Mouse (Mus musculus): ENCODE results near the gene Hmbs.
A peak's percentile ranks its signal among the peaks of the same experiment; 100 is the strongest.
"Not testable (repeated sequence)": the region's sequence is repeated elsewhere in the genome, so short reads cannot be mapped to it uniquely, and the experiment has no call there.

Hmbs gene

DNA sequence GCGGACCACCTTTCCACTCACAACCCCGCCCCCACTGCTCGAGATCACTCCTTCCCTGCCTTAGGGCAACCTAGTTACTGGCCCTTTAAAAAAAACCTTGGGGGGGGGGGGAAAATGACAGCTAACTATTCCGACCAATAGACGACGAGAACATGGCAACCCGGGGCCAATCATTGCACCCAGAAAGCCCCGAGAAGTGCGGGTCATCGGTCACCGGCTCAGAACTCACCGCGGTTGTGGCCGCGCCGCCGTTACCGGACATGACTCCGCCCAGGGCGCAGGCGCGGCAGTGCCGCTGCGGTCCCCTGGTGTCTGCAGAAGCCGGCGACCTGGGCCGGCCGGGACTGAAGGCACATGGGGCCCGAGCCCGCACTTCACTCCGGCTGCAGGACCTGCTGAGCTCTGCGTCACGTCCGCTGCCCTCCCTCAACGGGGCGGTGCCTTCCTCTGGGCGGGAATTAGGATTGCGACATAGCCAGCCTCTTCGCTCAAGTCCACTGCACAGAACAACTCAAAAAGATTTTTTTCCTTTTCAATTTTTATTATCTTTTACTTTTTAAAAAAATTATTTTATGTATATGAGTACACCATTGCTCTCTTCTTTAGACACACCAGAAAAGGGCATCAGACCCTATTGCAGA lies at the start of gene Hmbs:
Gene Hmbs (minus strand): TSS at position 448 of the 641 bp plus-strand sequence.
- peak; percentile 95 for DNase-seq (ENCODE audit: low spot score)

DNA sequence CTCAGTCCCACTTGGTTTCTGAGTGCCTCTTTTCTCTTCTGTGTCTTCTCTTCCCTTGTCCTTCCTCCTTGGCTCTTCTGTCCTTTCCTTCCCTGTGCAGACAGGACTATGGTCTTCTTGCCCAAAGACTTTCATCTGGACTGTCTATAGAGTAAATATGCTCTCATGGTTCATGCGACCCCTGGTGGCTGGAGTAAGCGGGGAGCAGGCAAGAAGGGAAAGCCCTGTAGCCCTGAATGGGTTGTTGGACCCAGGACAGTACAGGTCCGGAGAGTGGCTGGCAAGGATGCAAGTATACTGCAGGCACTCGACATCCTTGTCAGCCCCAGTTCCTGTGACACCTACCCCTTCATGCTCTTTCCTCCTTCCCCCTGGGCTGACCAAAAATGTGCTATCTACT lies 47.4 kb upstream of the Hmbs start:
- DNase-seq (ENCODE audit: low spot score) = peak; percentile 77

DNA sequence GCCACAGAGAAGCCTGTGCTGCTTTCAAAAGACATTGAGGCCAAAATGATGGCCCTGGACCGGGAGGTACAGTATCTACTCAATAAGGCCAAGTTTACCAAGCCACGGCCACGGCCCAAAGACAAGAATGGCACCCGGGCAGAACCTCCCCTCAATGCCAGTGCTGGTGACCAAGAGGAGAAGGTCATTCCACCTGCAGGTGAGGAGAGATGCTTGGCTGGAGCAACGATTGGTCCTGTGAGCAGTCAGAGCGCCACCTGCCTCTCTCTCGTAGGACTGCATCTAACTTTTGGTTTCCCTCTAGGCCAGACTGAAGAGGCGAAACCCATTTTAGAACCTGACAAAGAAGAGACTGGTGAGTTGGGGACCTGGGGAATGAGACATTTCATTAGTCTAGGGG lies 45.2 kb upstream of the Hmbs start:
- DNase-seq (ENCODE audit: low spot score) = peak; percentile 50

DNA sequence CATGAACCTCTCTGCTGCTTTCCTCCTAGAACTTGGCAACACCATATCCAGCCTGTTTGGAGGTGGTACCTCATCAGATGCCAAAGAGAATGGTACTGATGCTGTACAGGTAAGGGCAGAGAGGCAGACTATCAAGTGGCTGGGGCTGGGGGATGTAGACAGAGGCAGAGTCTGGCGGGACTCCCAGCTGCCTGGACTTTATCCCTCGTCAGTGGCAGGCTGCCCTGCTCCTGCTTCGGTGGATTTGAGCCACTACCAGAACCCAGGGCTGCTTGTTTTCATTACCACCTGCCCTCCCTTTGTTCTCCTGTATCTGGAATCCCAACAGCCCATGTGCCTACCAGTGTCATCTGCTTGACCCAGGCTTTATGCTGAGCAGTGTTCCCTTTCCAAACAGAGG lies 43.2 kb upstream of the Hmbs start:
- DNase-seq (ENCODE audit: low spot score) = no peak

DNA sequence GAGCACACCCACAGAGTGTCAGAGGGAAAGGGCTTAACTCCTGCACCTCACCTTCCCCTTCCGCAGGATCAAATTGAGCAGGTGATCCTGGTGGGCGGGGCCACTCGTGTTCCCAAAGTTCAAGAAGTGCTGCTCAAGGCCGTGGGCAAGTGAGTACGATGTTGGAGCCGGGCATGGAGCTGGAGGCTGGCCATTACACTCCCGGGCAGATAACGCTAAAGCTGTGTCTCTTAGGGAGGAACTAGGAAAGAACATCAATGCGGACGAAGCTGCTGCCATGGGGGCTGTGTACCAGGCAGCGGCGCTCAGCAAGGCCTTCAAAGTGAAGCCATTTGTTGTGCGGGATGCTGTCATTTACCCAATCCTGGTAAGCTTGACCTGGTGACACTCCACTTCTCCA lies 40.6 kb upstream of the Hmbs start:
- DNase-seq (ENCODE audit: low spot score) = no peak

DNA sequence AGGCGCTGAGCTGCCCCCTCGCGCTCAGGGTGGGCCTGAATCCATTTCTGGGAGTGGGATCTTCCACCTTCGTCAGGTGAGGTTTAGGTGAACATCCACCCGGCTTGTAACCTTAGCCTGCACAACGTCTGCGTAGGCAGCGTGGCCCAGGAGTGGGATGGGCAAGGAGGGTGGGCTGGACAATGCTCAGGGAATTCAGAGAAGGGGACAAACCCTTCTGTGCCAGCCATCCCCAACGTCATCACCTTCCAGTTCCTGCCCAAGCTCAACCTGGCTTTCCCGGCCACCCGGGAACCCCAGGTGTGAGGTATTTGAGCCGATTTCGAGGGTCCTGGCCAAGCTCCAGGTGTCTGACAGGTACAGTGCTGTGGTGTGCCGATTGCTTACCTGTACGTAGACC lies 35.8 kb upstream of the Hmbs start:
- DNase-seq (ENCODE audit: low spot score) = no peak

DNA sequence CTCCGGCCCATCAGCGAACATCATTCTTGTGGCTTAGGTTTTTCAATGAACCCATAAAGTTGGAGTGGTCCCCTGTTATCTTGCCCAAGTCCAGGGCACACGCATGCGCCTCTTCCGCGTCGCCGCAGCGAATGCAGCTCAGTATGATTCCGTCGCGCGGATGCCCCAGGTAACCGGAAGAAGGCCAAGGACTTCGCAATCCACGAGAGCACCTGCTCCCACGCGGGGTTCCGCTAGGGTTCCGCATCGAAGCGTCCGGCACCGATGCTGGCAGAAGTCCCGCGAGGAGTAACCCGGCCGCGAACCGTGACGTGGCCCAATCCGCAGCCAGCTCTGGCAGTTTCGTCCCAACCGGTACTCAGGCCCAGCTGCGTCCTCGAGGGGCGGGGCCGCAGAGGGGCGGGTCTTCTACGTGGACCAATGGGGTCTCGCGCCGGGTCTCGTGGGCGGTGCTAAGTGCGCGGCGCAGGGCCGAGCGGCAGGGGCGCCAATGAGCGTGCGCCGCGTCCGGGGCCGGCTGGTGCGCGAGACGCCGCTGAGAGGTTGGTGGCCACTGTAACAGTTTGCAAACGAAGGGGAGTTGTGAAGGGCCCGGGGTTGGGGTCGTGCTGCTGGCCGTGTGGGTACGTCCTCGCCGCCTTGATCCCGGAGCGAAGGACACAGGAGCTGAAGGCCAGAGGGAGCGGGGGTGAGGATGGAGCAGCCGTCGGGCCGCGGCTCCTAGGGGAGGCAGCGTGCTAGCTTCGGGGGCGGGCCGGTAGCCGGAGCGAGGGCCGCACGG lies 35.2 kb upstream of the Hmbs start, which contains the start of gene Hyou1:
Gene Hyou1 (plus strand): TSS at position 437 of the 781 bp plus-strand sequence.
- peak; percentile 96 for DNase-seq (ENCODE audit: low spot score)

DNA sequence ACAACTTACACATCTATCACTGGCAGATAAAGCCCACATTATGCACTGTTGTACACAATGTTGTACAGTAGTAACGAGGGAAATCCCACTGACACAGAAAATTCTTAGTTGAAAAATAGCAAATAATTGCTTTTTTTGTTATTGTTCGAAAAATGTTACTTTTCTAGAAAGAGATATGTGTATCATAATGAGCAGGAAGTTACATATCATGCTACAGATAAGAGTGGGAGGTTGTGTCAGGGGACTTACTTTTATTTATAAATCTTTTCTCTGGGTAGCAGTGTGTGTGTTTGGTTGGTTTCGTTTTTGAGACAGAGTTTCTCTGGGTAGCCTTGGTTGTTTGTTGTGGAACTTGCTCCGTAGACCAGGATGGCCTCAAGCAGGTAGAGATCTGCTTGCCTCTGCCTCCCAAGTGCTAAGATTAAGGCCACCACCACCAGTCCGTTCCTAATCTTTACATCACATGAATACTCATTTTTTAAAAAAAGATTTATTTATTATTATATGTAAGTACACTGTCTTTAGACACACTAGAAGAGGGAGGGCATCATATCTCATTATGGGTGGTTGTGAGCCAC lies 34.2 kb upstream of the Hmbs start:
- no peak for DNase-seq (ENCODE audit: low spot score)

DNA sequence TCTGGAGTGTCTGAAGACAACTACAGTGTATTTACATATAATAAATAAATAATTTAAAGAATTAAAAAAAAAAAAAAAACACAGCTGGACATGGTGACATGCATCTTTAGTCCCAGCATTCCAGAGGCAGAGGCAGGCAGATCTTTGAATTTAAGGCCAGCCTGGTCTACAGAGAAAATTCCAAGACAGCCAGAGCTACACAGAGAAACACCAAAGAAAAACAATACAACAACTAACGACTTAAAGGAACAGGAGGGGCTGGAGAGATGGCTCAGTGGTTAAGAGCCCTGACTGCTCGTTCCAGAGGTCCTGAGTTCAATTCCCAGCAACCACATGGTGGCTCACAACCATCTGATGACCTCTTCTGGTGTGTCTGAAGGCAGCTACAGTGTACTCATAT lies 33.3 kb upstream of the Hmbs start:
- DNase-seq (ENCODE audit: low spot score) = not testable (repeated sequence)

DNA sequence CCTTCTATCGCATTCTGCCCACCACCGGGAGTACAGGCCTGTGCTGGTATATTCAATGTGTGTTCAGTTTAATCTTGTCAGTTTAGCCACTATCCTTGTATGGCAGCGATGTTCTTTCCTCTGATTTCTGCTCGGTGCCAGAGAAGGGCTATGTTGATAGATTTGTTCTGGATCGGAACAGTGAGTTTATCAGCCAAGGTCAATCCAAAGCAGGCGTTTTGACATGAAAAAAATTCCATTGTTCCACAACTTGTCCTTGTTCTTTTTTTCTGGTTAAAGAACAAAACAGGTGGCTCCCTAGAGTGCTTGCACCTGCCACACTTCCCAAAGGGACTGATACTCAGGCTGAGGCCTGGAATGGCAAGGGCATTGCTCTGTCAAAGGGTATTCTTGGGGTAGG lies 32.1 kb upstream of the Hmbs start:
- DNase-seq (ENCODE audit: low spot score) = no peak

DNA sequence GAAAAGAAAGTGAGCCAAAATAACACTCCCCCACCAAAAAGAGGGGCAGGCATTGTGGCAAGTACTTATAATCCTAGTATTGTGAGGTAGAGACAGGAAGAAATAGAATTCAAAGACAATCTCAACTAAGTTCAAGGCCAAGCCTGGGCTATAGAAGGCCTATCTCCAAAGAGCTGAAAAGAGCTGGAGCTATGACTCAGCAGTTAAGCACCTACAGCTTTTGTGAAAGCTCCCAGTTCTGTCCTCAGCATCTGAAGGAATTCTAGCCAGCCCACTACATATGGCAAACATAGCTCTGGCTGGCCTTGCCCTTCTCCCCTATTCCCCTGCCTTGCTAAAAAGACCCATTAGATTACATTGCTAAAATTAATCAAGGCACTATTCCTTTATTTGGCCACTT lies 29.4 kb upstream of the Hmbs start:
- DNase-seq (ENCODE audit: low spot score) = no peak

DNA sequence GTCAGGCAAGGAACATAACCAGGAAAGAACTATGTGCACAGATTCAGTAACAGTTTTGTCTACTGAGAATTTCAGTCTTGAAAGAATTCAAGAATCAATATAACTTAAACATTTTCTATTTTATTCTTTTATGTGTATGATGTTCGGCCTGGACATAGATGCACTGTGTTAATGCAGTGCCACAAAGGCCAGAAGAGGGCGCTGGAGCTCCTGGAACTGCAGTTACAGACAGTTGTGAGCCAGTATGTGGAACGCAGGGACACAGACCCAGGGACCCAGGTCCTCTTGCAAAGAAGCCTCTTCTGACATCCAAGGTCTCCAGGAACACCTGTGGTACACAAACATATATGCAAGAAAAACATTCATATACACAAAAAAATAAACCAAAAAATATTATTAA lies 20.5 kb upstream of the Hmbs start:
- no peak for DNase-seq (ENCODE audit: low spot score)

DNA sequence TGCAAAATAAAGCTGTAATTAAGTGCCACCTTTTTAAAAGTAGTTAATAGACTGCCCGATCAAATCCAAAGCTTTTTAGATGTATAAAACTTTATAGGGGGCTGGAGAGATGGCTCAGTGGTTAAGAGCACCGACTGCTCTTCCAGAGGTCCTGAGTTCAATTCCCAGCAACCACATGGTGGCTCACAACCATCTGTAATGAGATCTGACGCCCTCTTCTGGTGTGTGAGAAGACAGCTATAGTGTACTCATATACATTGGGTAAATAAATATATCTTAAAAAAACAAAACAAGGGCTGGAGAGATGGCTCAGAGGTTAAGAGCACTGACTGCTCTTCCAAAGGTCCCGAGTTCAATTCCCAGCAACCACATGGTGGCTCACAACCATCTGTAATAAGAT lies 17.9 kb upstream of the Hmbs start:
- not testable (repeated sequence) for DNase-seq (ENCODE audit: low spot score)

DNA sequence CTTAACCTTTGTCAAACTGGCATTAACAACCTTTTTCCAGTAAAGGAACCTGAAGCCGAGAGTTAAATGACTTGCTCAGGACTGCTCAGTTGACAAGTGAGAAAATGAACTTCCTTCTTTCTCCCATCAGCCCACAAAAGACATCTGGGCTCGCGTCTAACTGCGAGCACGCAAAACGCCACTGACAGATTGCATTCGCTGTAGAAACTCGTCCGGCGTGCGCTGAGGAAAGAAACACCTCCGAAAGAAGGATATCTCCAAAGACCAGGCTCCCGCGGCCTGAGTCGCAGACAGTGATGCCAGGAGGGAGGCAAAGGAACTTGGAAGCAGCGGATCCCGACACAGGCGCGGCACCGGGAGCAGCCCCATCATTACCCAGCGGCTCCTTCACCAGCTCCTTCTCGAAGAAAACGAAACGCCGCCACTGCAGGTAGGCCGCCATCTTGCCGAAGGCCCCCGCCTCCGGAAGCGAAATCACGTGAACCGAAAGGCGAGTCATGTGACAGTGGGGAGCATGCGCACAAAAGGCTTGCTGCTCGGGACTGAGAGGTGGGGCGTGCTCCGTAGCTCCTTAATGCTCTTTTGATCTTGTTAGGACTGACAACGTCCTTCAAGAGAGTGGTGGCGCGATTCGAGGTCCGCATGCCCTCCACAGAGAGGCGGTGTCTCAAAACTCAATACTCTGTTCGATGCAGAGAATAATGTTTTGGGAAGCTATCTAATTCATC lies 17.3 kb upstream of the Hmbs start, which contains the start of gene Vps11:
Gene Vps11 (minus strand): TSS at position 481 of the 728 bp plus-strand sequence.
- DNase-seq (ENCODE audit: low spot score) = peak; percentile 97

DNA sequence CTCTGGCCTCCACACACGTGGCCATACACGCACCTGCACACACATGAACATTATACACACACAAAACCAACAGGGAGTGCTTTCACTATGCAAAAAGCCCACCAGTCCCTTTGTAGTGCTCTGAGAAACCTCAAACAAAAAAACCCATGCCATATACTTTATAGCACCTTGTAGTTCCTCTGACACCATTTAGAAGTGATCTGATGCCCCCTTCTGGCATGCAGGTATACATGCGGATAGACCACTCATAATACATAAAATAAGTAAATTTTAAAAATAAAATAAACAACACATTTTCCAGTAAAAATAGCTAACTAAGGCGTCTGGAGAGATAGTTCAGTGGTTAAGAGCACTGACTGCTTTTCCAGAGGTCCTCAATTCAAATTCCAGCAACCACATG lies 13.2 kb upstream of the Hmbs start:
- no peak for DNase-seq (ENCODE audit: low spot score)

DNA sequence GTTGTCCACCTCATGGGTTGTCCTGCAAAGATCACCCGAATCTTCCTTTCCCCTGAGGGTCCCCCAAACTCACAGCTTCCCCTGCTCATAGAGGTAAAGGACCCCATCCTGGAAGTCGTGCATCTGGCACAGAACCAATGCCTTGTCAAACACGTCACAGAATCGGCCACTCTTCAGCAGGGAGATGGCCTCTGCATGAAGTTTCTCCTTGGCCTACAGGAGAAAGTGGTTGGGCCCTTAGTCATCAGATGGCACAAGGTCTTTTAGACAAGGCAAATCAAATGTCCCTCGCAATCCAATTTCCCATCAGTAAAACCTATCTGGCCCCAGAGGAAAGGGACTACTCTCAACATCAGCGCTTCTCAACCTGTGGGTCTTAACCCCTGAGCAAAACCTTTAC lies 9.1 kb upstream of the Hmbs start:
- DNase-seq (ENCODE audit: low spot score) = no peak

DNA sequence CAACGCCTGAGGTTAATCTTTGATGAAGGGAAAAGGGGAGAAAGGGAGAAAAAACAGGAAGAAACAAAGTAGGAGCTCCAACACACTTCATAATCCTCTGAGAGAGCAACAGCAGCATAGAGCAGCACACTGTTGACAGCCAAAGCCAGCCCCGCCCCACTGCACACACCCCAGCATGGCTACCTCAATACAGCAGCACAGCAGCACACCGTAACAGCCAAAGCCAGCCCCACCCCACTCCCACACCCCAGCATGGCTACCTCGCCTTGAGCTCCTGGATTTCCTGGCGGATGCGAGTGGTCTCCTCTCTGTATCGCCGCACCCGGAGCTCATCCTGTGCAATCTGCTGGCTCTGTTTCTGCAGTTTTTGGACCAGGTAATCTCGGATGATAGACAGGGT lies 8.3 kb upstream of the Hmbs start:
- DNase-seq (ENCODE audit: low spot score) = no peak

DNA sequence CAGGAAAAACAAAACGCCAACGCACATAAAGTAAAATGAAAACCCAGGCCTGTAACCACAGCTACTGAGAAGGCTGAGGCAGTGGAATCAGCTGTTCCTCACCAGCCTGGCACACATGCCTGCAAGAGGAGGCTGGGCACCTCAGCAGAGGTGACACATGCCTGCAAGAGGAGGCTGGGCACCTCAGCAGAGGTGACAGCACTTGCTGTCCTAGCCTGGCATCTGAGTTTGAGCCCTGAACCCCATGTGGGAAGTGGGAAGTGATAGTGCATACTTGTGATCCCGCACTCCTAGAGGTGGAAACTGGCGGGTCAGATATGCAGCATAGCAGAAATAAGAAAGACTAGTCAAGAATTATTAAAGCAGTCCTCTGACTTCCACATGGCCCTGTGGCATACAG lies 7.4 kb upstream of the Hmbs start:
- no peak for DNase-seq (ENCODE audit: low spot score)

DNA sequence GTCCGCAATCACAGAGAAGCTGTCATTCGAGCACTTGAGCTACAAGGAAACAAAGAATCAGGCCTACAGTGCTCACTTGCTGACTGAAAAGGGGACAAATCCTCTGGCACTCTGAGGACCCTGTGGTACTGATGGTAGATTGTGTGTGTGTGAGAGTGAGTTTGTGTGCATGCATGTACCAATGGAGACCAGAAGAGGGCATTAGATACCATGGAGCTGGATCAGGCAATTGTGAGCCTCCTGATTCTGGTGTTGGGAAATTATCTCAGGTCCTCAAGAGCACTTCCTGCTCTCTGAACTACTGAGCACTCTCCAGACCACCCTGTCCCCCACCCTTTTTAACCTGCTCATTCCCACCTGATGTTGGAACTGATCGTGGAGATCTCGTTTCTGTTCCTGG lies 4.5 kb upstream of the Hmbs start:
- DNase-seq (ENCODE audit: low spot score) = no peak

DNA sequence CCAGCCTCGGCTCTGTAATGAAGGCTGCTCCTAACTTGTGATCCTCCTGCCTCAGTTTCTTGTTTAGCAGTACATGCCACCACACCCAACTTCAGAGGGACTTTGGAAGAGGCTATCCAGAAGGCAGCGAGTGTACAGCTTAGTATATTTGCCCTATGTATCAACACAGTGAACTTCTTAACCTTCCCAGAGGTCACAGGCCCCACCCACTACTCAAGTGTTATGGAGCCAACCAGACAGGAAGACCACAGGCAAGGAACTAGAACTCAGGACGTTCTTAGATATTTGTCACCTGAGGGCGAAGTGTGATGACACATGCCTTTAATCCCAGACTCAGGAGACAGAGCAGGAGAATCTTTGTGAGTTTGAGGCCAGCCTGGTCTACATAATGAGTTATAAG lies 3.6 kb upstream of the Hmbs start:
- DNase-seq (ENCODE audit: low spot score) = no peak

DNA sequence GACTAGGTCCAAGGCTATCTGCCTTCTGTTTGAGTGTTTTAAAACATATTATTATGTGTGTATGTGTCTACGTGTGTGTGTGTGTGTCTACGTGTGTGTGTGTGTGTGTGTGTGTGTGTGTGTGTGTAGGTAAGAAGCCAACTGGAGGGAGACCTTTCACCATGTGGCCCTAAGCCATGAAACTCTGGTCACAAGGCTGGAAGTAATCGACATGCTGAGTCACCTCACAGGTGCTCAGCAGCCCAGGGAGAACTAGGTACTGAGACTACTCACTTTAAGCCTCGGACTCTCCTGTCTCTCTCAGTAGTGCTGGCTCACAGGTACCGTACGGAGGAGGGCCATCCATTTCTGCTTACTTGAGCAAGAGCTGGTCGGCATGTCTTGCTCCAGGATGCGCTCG lies 3.1 kb upstream of the Hmbs start:
- no peak for DNase-seq (ENCODE audit: low spot score)

DNA sequence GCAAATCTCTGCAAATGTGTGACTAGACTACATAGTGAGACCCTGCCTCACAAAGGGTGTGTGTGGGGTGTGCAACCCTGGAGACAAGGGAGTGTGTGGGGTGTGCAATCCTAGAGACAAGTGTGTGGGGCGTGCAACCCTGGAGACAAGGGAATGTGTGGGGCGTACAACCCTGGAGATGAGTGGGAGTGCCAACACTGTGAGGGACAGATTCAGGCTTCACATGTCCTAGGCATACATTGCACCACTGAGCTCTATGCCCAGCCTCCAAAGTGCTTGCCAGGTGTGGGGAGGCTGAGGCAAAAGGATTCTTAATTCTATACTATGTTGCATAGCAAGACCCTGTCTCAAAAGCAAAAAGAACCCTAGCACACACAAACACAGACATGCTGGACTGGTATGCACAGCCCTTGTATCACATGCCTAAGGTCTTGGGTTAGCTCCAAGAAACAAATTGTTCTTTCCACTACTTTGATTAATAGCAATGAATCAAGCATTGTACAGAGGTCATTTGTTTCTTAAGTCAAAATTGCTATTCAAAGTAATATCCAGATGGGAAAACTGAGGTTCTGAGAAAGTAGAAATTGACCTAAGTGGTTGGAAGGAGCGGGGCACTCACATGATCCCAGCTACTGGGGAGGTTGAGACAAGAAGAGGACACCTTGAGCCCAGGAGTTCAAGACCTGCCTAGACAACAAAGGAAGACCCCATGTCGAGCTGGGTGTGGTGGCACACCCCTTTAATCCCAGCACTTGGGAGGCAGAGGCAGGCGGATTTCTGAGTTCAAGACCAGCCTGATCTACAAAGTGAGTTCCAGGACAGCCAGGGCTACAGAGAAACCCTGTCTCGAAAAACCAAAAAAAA lies 1.8 kb upstream of the Hmbs start:
- peak; percentile 83 for DNase-seq (ENCODE audit: low spot score)
